Mouse (Mus musculus) erythroblast, embryonic 14.5 days (primary cell): ENCODE measurements around the gene Vrk1.

Experiments
- GATA1 ChIP-seq: IDR thresholded peaks from 2 replicates; pipeline ENCODE4 v1.6.1; 2012; ENCODE audit warnings: low read length, inconsistent platforms, mixed read lengths
- TAL1 ChIP-seq: IDR thresholded peaks from 3 replicates; pipeline ENCODE4 v1.6.1; 2012; ENCODE audit warnings: low read length, inconsistent platforms, mixed read lengths

- TF ChIP-seq TAL1 (no peak), GATA1 (no peak)
Measured at GRCm38 (mm10) chr12:106080945-106081747, 71.1 kb downstream of the Vrk1 start.
